Mouse (Mus musculus) fibroblast of lung, adult 2 months (primary cell): ENCODE data around the gene Pcx.

ENCODE experiments used
- DNase-seq: peaks from one replicate; pipeline ENCODE4 v3.0.0-alpha.2; 2011; ENCODE audit warnings: low read depth

Gene Pcx

GRCm38 (mm10) chr19:4619461-4619860 is 109.2 kb downstream of the Pcx start:
- no peak for DNase-seq

GRCm38 (mm10) chr19:4620721-4621120 is 110.4 kb downstream of the Pcx start:
- no peak for DNase-seq

GRCm38 (mm10) chr19:4622780-4623179 is 112.5 kb downstream of the Pcx start:
- no peak for DNase-seq

- no peak for DNase-seq
These were observed 113.1 kb downstream of the Pcx start for GRCm38 (mm10) chr19:4623419-4623818.

- DNase-seq = no peak
These were observed 113.7 kb downstream of the Pcx start for GRCm38 (mm10) chr19:4624006-4624405.

- DNase-seq = no peak
These were observed 114.3 kb downstream of the Pcx start for GRCm38 (mm10) chr19:4624406-4625178.

- DNase-seq = no peak
These were observed 115.0 kb downstream of the Pcx start, which contains the start of gene Rce1 for GRCm38 (mm10) chr19:4625179-4625828. TSS of gene Rce1 (minus strand) at chr19:4625641.

- DNase-seq = no peak
These were observed 115.7 kb downstream of the Pcx start for GRCm38 (mm10) chr19:4625829-4626535.

GRCm38 (mm10) chr19:4628819-4629218 is 118.5 kb downstream of the Pcx start:
- DNase-seq = no peak

- DNase-seq = no peak
These were observed 125.7 kb downstream of the Pcx start for GRCm38 (mm10) chr19:4635986-4636385.

GRCm38 (mm10) chr19:4644271-4644670 is 134.0 kb downstream of the Pcx start:
- DNase-seq = no peak

- no peak for DNase-seq
These were observed 136.7 kb downstream of the Pcx start for GRCm38 (mm10) chr19:4646917-4647492.

- DNase-seq = no peak
These were observed 147.9 kb downstream of the Pcx start for GRCm38 (mm10) chr19:4658156-4658555.

GRCm38 (mm10) chr19:4666815-4667214 is 156.5 kb downstream of the Pcx start:
- no peak for DNase-seq

- no peak for DNase-seq
These were observed 160.5 kb downstream of the Pcx start for GRCm38 (mm10) chr19:4670776-4671175.
